Mouse (Mus musculus) right cerebral cortex, adult 2 months (tissue): ENCODE results near the gene Sec24c.

Source experiments
- DNase-seq, 2 experiments: peaks; one replicate each; pipeline ENCODE4 v3.0.0; 2021 to 2022; ENCODE audit warnings: low spot score in 2 of 2

Gene Sec24c

GRCm38 (mm10) chr14:20660827-20661660 lies 13.1 kb upstream of the Sec24c start:
- DNase-seq: peak; percentile 95

DNA sequence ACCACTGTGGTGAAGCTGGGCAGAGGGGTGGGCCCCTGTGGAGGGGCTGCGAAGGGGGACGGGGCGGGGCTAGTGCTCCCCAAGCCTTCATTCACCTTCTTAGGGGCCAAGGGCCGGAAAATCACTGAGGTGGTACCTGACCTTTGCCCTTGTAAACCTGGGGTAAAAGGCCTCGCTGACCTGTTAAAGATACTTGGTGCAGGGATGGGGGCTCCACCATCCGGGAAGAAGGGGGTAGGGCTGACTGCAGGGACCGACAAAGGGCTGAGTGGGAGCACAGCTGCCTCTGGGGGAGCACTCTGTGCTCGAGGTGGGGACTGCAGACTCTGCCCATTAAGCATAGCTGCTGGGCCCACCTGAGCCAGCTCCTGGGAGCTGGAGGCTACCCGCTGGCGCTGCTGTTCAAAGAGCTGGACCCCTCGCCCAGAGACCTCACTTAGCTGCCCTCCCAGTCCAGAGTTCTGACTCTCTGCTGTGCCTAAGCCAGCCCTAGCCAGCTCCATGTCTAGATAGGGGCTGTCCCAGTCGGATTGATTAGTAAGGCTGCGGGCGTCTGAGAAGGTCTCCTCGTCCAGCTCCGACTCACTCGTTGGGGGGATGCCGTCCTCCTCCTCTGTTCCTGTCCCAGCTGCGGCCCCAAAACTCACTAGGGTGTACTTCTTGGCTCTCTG lies 12.3 kb upstream of the Sec24c start:
- peak in 1 of 2 experiments; percentile 18 for DNase-seq

- no peak for DNase-seq
These were observed 11.4 kb upstream of the Sec24c start for GRCm38 (mm10) chr14:20662740-20663139.

- DNase-seq: no peak
These were observed 10.5 kb upstream of the Sec24c start for GRCm38 (mm10) chr14:20663601-20664000.

- no peak for DNase-seq
These were observed 9.7 kb upstream of the Sec24c start for GRCm38 (mm10) chr14:20664436-20664835.

DNA sequence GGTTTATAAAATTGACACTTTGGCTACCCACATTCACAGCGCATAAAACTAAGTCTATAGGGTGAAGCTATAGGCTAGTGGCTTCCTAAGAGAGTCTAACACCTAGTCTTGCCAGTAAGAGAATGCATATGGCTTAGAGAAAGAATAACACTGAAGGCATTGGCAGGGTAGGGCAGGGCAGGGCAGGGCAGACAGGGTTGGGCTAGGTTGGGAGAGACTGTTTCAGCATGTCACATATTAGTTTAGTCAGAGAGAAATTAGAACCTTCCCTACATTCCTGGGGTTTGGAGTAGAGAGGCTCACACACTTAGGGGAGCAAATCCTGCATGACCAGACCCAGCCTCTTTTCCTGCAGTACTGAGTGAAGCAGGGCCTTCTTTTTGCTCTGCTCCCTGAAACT lies 6.6 kb upstream of the Sec24c start:
- no peak for DNase-seq

DNA sequence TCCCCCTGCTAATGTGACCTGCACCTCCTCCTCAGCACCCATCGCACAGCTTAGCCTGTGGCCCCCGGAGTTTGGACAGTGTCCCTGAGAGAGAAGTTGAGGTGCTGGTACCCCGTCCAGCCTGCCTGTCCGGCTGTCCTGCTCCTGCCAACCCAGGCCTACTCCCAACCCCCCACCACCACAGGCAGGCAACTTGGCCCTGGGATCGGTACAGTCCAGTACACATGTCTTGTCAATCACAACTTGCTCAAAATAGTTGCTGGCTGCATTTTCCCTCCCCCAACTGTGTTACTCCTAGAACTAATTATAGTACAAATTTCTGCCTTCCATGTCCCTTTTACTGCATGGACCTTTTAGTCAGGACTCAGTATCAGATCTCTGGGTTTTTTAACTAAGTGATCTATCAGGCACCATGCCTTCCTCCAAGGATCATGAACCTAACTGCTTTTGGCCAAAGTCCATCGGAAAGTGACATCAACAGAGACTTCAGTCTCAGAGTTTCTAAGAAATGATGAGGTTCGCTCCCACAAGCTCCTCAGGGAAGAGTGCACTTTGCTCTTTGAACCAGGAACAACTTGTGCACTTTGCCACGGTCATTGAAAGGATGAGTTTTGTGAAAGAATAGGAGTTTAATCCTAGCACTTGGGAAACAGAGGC lies 5.8 kb upstream of the Sec24c start, which contains the start of gene Synpo2l:
Synpo2l (minus strand) TSS at position 201 of the 657 bp plus-strand sequence.
- DNase-seq: no peak

- DNase-seq: no peak
These were observed 1.1 kb upstream of the Sec24c start for GRCm38 (mm10) chr14:20672990-20673389.

- peak; percentile 44 to 67 for DNase-seq
These were observed 409 bp upstream of the Sec24c start for GRCm38 (mm10) chr14:20673735-20674063.

DNA sequence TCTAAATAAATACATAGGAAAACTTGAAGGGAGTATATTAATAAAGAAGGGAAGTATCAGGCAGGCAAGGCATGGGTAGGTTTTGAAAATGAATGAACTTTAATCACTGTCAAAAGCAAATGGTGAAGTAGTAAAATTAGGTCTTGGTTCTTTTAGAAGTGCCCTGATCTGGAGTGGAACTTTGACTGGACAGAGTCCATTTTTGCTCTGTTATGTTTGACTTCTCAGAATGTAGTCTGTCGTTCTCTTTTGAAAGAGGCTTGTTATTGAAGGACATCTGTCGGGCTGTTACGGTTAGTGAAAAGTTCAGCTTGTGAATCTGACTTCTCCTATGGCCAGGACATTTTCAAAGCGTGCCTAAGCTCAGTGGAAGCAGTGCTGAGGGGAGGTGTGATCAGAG lies 3.8 kb downstream of the Sec24c start:
- no peak for DNase-seq

- no peak for DNase-seq
These were observed 7.6 kb downstream of the Sec24c start for GRCm38 (mm10) chr14:20681742-20682141.

DNA sequence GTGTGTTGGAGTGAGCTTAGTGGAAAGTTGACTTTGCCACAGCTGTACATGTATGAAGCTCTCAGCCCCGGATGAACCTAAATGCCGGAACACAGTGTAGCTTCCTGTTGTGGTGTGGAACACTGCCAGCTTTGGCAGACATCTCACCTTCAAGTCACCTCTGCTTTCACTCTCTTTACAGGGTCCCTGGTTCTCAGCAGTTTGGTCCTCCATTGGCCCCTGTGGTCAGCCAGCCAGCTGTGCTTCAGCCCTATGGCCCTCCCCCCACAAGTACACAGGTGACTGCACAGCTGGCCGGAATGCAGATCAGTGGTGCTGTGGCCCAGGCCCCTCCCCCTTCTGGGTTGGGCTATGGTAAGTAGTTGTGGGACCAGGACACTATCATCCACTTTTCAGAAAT lies 8.4 kb downstream of the Sec24c start:
- no peak for DNase-seq

- DNase-seq: peak; percentile 48
These were observed 12.5 kb downstream of the Sec24c start for GRCm38 (mm10) chr14:20686576-20686975.

DNA sequence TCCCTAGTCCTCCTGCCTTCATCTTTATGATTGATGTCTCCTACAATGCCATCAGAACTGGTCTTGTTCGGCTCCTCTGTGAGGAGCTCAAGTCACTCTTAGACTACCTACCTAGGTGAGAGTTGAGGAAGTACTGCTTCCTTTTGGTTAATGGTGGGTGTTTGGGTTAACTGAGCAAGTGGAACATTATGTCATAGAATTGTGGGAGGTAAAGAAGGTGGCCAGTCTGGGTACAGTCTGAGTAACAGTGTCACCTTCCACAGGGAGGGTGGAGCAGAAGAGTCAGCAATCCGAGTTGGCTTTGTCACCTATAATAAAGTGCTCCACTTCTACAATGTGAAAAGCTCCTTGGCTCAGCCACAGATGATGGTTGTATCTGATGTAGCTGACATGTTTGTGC lies 14.9 kb downstream of the Sec24c start:
- no peak for DNase-seq

DNA sequence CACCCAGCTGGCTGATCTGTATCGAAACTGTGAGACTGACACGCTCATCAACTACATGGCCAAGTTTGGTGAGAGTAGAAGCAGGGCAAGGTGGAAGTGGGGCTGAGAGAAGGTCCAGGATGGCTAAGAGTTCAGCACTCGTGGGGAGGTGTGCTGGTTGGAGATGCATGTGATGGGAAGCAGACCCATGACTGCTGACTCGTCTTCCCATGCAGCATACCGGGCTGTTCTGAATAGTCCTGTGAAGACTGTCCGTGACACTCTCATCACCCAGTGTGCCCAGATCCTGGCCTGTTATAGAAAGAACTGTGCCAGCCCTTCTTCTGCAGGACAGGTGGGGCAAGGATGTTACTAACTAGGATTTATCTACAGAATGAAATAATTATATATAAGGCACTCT lies 17.7 kb downstream of the Sec24c start:
- DNase-seq: no peak

GRCm38 (mm10) chr14:20693589-20694101 lies 19.5 kb downstream of the Sec24c start:
- no peak for DNase-seq

DNA sequence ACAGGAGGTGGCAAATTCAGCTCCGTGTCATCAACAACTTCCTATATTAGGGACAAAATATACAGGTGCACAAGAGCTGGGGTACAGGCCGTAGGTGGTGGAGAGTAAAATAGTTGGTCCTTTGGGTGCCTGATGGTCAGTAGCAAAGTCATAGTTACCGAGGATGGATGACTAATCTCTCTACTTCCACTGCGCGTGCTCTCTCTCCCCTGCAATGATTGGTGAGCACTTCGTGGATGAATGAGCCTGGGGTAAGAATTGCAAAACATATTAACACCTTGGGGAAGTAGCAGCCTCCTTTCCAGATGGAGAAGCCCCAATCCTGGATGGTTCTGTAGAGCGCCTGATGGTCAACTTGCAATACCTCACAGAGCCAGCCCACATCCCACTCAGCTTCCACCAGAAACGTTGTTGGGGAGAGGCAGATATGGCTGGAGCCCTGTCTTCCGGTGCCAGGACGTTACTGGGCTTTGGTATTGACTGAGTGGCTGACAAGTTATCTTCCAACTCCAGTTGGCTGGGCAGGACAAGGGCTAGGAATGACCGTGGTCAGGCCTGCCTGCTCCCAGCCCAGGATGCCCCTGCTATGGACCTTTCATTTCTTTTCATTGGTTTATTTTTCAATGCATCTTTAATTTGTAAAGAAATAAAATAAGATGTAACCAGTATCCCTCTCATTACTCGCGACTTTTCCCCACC lies 20.2 kb downstream of the Sec24c start:
- peak in 1 of 2 experiments; percentile 23 for DNase-seq

DNA sequence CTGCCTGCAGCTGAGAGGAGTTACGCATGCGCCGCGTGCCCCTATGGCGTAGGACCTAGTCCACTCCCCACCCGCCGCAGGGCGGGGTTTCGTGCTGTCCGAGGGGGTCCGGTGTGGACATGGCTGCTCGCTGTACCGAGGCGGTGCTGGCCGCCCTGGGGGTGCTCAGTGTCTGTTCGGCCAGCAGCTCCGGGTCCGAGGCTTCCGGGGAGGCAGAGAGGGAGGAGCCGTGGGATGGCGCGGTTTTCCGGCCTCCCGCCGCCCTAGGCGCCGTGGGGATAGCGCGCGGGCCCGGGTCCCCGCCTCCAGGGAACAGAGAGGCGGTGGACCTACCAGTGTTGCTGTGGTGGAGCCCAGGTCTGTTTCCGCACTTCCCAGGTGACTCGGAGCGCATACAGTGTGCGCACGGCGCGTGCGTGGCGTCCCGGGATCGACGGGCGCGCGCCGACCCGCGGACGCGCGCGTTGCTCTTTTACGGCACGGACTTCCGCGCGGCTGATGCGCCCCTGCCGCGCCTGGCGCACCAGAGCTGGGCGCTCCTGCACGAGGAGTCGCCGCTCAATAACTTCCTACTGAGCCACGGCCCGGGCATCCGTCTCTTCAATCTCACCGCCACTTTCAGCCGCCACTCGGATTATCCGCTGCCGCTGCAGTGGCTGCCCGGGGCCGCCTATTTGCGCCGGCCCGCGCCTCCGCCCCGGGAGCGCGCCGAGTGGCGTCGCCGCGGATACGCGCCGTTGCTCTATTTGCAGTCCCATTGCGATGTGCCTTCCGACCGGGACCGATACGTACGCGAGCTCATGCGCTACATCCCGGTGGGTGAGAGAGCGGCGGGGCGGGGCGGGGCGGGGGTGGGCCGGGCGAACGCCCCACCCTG lies 21.0 kb downstream of the Sec24c start, which contains the start of gene Fut11:
Fut11 (plus strand) TSS at position 85 of the 877 bp plus-strand sequence.
- peak; percentile 78 to 80 for DNase-seq

- DNase-seq: peak in 1 of 2 experiments; percentile 39
These were observed 21.8 kb downstream of the Sec24c start for GRCm38 (mm10) chr14:20695761-20696520.

DNA sequence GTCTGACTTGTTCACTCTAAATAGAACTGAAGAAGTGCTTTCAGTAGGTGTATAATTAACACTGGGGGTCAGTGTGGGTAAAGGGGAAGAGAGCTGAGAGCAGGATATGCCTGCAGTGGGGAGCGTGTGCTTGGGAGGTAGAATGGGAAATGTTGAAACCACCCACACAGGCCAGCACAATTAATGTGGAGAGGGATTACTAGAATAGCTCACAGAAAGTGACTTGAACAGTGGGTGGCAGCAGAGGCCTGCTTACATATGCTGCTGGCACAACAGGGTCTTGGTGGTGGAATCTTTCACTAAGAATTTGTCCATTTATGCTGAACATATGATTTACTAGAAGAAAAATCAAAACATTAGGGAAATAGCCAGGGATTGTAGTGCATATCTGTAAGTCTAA lies 22.9 kb downstream of the Sec24c start:
- DNase-seq: peak; percentile 74 to 76
